Mouse (Mus musculus) hindbrain, embryonic 14.5 days (tissue): ENCODE results near the gene Krt42. TPM values are rescaled to one million over a fixed set of nuclear protein-coding genes. Genes with fewer than 3 reads are reported as not detected.
"Not testable (repeated sequence)": the region's sequence is repeated elsewhere in the genome, so short reads cannot be mapped to it uniquely, and the experiment has no call there.

Experiments used
- ATAC-seq: fragments of 200-750 bp; cut with Nextera tagmentation; 2 replicates; pipeline ENCODE4 v1.8.0; 2017; ENCODE audit warnings: moderate number of reproducible peaks, mild to moderate bottlenecking, moderate TSS enrichment, moderate library complexity; ENCODE audit not compliant: low FRiP score
- DNase-seq: peaks from one replicate; pipeline ENCODE4 v3.0.0-alpha.2; 2015; ENCODE audit warnings: low spot score
- H3K27ac ChIP-seq: fragments of 300-500 bp; sonication (generic); 2 replicates; pipeline ENCODE4 v1.5.1; 2014; ENCODE audit warnings: mild to moderate bottlenecking, moderate library complexity
- H3K27me3 ChIP-seq: fragments of 300-500 bp; sonication (generic); 2 replicates; pipeline ENCODE4 v1.6.1; 2014; ENCODE audit warnings: mild to moderate bottlenecking, low read length, mixed read lengths; ENCODE audit not compliant: control insufficient read depth, insufficient read depth
- H3K36me3 ChIP-seq: fragments of 300-500 bp; sonication (generic); replicated peaks from 2 replicates; pipeline ENCODE4 v1.6.1; 2014; ENCODE audit not compliant: control insufficient read depth, insufficient read depth
- H3K4me1 ChIP-seq: fragments of 300-500 bp; sonication (generic); replicated peaks from 2 replicates; pipeline ENCODE4 v1.6.1; 2014; ENCODE audit warnings: antibody characterized with exemption, low read length, mixed read lengths; ENCODE audit not compliant: control insufficient read depth, insufficient read depth
- H3K4me2 ChIP-seq: fragments of 300-500 bp; sonication (generic); replicated peaks from 2 replicates; pipeline ENCODE4 v1.6.1; 2014; ENCODE audit warnings: mild to moderate bottlenecking, moderate library complexity
- H3K4me3 ChIP-seq: fragments of 300-500 bp; sonication (generic); replicated peaks from 2 replicates; pipeline ENCODE4 v1.5.1; 2014; ENCODE audit warnings: mild to moderate bottlenecking, low read length
- H3K9ac ChIP-seq: fragments of 300-500 bp; sonication (generic); 2 replicates; pipeline ENCODE4 v1.6.1; 2014
- H3K9me3 ChIP-seq: fragments of 300-500 bp; sonication (generic); 2 replicates; pipeline ENCODE4 v1.6.1; 2016; ENCODE audit warnings: low read length; ENCODE audit not compliant: control insufficient read depth
- WGBS: fragments of 180-500 bp; shearing (Covaris S2); extraction: QIAGEN DNeasy Blood & Tissue Kit; methylation state at CpG from one replicate; pipeline ENCODE4 v1.1.7; 2014; 5-methylcytosine and 5-hydroxymethylcytosine counted together
- polyA plus RNA-seq: library from polyadenylated mRNA; unstranded; fragments of >200 nt; fragmentation: Nextera tagmentation; extraction: Ambion mirVana; gene quantifications from 2 replicates; pipeline ENCODE4 v1.2.1, GENCODE M21; 2014

Krt42 gene
- polyA plus RNA-seq, 1 experiment from 2014 or later: not detected

- Histone ChIP-seq H3K4me2 (no peak within 1 kb of the TSS), H3K27ac (no peak within 1 kb of the TSS), H3K27me3 (no peaks in the 10 kb centered on the region), H3K4me1 (no peaks in the 10 kb centered on the region), H3K4me3 (no peak within 1 kb of the TSS), H3K36me3 (no peaks in the 10 kb centered on the region), H3K9me3 (no peaks in the 10 kb centered on the region), H3K9ac (no peak within 1 kb of the TSS)
- no peak for ATAC-seq
- no peak for DNase-seq
- 78% methylated on average over 20 of the region's 21 CpGs for WGBS
Observed at GRCm38 (mm10) chr11:100260514-100261234, 9.0 kb downstream of the Krt42 start, which contains the start of gene Krt17. Gene Krt17, minus strand, starts transcription at chr11:100261029.

GRCm38 (mm10) chr11:100259079-100259478, 10.6 kb downstream of the Krt42 start:
- no peak overlapping the region for H3K4me3 ChIP-seq
- H3K36me3 ChIP-seq: no peaks in the 10 kb centered on the region
- H3K4me1 ChIP-seq: no peaks in the 10 kb centered on the region
- no peaks in the 10 kb centered on the region for H3K27me3 ChIP-seq
- no peaks in the 10 kb centered on the region for H3K9me3 ChIP-seq
- ATAC-seq (no peak), DNase-seq (no peak)
- H3K9ac ChIP-seq: no peak overlapping the region
- H3K4me2 ChIP-seq: no peak overlapping the region
- WGBS: 97% methylated on average over 9 of the region's 9 CpGs
- H3K27ac ChIP-seq: no peak overlapping the region

DNA sequence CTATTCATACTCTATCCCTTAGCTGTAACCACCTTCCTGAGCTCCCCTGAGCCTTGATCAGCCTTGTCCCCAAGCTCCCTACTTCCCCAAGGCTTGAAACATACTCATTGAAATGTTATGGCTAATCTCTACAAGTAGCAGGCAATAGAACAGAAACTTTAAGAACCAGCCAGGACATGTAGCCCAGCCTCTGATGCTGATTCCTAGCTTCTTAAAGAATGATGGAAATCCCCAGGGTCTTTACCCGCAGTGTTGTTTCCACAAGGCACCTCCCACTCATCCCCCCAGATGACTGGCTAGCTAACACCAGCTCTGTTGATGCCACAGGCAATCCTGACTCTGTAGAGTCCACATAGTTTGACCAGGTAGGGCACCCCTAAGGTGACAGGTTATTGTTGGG, 11.7 kb downstream of the Krt42 start:
- H3K4me2 ChIP-seq: no peak overlapping the region
- H3K9me3 ChIP-seq: no peaks in the 10 kb centered on the region
- ATAC-seq: no peak
- no peaks in the 10 kb centered on the region for H3K27me3 ChIP-seq
- DNase-seq: no peak
- WGBS: 100% methylated on average over 1 of the region's 1 CpGs
- no peak overlapping the region for H3K27ac ChIP-seq
- H3K4me3 ChIP-seq: no peak overlapping the region
- no peak overlapping the region for H3K9ac ChIP-seq
- no peaks in the 10 kb centered on the region for H3K4me1 ChIP-seq
- no peaks in the 10 kb centered on the region for H3K36me3 ChIP-seq

DNA sequence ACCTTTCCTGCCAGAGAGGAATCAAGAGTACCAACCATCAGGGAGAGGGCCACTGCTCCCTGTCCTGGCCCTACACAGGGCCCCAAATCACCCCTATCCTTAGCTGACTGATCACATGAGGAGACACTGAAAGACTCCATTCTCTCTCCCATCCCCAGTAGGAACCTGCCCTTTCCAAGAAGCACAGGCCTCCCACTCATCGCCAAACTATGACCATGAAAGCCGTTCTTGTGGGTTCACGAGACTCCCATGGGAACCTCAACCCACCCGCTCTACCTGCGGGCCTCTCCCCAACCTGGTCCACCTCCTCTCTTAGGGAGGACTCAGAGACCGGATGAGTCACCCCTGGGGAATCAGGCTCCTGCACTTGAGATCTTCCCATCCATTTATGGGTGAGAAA, 14.2 kb downstream of the Krt42 start:
- Histone ChIP-seq H3K27ac (no peak overlapping the region), H3K4me3 (no peak overlapping the region), H3K27me3 (no peaks in the 10 kb centered on the region), H3K36me3 (no peaks in the 10 kb centered on the region), H3K4me2 (no peak overlapping the region), H3K4me1 (no peaks in the 10 kb centered on the region), H3K9me3 (no peaks in the 10 kb centered on the region), H3K9ac (no peak overlapping the region)
- no peak for ATAC-seq
- WGBS: 98% methylated on average over 6 of the region's 6 CpGs
- no peak for DNase-seq

- H3K4me1 ChIP-seq: no peaks in the 10 kb centered on the region
- H3K9me3 ChIP-seq: no peaks in the 10 kb centered on the region
- H3K36me3 ChIP-seq: no peaks in the 10 kb centered on the region
- H3K4me2 ChIP-seq: no peak overlapping the region
- WGBS: 71% methylated on average over 5 of the region's 5 CpGs
- DNase-seq (no peak), ATAC-seq (no peak)
- H3K27me3 ChIP-seq: no peaks in the 10 kb centered on the region
- no peak overlapping the region for H3K27ac ChIP-seq
- H3K4me3 ChIP-seq: no peak overlapping the region
- no peak overlapping the region for H3K9ac ChIP-seq
Observed at GRCm38 (mm10) chr11:100254360-100255090, 15.1 kb downstream of the Krt42 start.

DNA sequence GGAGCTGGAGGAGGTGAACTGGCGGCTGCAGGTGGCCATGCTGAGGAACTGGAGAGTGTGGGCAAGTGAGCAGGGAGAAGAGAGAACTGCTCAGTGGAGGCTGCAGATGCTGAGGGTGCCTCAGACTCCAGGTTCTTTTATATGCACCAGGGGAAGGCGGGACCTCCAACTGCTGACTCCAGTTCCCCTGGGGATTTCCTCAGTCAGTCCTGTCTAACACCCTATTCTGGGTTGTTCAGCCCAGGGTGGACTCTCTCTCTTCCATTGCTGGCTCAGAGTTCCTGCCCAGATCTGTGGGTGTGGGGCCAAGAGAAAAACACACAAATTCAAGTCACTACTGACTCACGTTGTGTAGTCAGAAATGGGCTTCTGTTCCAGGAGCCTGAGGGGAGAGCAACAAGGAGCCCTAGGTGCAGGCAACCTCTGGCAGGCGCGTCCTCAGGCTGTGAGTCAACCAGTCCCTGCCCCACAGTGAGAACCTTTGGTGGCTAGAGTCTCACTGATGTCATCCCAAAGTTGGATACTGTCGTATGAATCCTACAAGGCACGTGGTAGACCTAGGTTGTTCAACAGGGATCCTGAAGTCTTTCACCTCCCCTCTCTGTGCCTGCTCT, 20.7 kb downstream of the Krt42 start, which contains the start of gene Krt16:
TSS of gene Krt16 (minus strand) at position 51 of the 614 bp plus-strand sequence.
- Histone ChIP-seq H3K4me1 (no peaks in the 10 kb centered on the region), H3K4me3 (no peak within 1 kb of the TSS), H3K27me3 (no peaks in the 10 kb centered on the region), H3K9ac (no peak within 1 kb of the TSS), H3K27ac (no peak within 1 kb of the TSS), H3K9me3 (no peaks in the 10 kb centered on the region), H3K4me2 (no peak within 1 kb of the TSS), H3K36me3 (no peaks in the 10 kb centered on the region)
- no peak for DNase-seq
- WGBS: 81% methylated on average over 7 of the region's 7 CpGs
- no peak for ATAC-seq

GRCm38 (mm10) chr11:100246471-100246870, 23.2 kb downstream of the Krt42 start:
- not testable (repeated sequence) for ATAC-seq, H3K4me2 ChIP-seq, H3K4me3 ChIP-seq, H3K4me1 ChIP-seq, H3K27ac ChIP-seq, DNase-seq, H3K9ac ChIP-seq, H3K27me3 ChIP-seq, H3K9me3 ChIP-seq, H3K36me3 ChIP-seq
- 70% methylated on average over 7 of the region's 7 CpGs for WGBS

DNA sequence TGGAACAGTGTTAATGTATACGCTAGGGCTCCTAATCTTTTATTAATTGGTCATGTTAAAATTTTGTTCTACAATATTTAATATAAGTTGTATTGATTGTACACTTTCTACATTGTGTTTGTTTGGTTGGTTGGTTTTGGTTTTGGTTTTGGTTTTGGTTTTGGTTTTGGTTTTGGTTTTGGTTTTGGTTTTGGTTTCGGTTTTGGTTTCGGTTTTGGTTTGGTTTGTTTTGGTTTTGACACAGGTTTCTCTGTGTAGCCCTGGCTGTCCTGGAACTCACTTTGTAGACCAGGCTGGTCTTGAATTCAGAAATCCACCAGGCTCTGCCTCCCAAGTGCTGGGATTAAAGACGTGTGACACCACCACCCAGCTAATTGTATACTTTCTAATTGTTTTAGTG, 29.4 kb downstream of the Krt42 start:
- not testable (repeated sequence) for DNase-seq, ATAC-seq, H3K4me3 ChIP-seq, H3K27ac ChIP-seq, H3K4me1 ChIP-seq, H3K9ac ChIP-seq, H3K4me2 ChIP-seq, H3K27me3 ChIP-seq, H3K36me3 ChIP-seq
- peaks cover 10% of the 10 kb centered on the region; the same call in 1 of the 2 replicates for H3K9me3 ChIP-seq
- 94% methylated on average over 4 of the region's 4 CpGs for WGBS

- 61% methylated on average over 8 of the region's 8 CpGs for WGBS
- ATAC-seq (no peak), DNase-seq (no peak)
Observed at GRCm38 (mm10) chr11:100221741-100222140, 47.9 kb downstream of the Krt42 start.

More at GRCm38 (mm10) chr11:100221741-100222140, 47.9 kb downstream of the Krt42 start:
- peaks cover 16% of the 10 kb centered on the region for H3K9me3 ChIP-seq
- H3K4me2 ChIP-seq: no peak overlapping the region
- H3K9ac ChIP-seq: no peak overlapping the region
- no peaks in the 10 kb centered on the region for H3K36me3 ChIP-seq
- no peak overlapping the region for H3K4me3 ChIP-seq
- H3K27ac ChIP-seq: no peak overlapping the region
- no peaks in the 10 kb centered on the region for H3K27me3 ChIP-seq
- no peaks in the 10 kb centered on the region for H3K4me1 ChIP-seq
